Mouse (Mus musculus): Measurements from ENCODE around the gene Dab2ip.

The Dab2ip gene

GRCm38 (mm10) chr2:35715485-35715884, 157.4 kb downstream of the Dab2ip start:
- DNase-seq (ENCODE audit: low spot score in 2 of 2): no peak

DNA sequence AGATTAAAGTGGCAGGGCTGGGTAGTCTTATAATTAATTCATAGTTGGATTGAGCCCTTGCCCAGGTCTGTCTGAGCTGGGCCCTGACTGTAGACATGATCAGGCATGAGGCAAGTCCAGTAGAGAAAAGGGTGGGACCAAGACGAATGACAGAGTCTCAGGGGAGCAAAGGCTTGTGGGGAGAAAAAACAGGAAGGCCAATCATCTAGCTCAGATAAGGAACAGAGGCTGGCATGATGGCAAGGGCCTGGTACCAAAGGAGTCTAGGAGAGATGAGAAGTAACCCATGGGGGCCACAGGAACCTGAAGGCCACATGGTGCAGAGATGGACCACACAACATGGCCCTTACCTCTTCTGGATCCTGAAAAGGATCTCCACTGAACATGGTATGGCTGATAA, 158.1 kb downstream of the Dab2ip start:
- no peak for DNase-seq (ENCODE audit: low spot score in 2 of 2)

DNA sequence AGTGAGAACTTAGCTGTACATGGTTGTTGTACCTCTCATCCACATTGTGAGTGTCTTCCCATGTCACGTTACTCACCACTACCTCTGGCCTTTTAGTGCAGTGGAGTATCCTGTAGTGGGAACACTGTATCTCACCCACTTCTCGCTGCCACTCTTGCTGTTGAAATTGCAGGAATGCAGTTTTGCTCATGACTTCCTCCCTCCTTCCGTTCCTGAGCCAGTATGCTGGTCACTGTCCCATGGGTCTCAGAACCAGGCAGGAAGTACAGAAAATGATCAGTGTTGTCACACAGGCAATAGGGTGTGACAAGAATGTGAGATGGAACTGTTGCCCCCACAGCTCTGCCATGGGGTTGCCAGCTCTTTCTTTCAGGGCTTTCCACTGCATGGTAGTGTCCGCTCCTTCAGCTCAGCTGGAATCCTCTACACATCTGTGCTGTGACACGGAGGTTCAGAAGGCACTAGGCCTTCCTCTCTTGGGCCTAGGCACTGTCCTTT, 160.0 kb downstream of the Dab2ip start:
- no peak for DNase-seq (ENCODE audit: low spot score in 2 of 2)

DNA sequence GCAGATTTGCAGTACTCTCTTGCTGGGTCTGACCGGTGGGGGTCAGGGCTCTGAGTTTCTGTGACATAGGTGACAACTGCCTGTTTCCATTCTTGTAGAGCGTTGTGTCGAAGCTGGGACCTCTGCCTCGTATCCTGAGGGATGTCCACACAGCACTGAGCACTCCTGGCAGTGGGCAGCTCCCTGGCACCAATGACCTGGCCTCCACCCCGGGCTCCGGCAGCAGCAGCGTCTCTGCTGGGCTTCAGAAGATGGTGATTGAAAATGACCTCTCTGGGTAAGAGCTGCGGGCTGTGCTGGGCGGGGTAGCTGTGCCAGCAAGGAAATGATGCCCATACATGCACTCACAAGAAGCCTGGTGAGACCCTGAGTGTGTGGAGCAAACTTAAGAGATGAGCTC, 160.6 kb downstream of the Dab2ip start:
- DNase-seq (ENCODE audit: low spot score in 2 of 2): no peak

DNA sequence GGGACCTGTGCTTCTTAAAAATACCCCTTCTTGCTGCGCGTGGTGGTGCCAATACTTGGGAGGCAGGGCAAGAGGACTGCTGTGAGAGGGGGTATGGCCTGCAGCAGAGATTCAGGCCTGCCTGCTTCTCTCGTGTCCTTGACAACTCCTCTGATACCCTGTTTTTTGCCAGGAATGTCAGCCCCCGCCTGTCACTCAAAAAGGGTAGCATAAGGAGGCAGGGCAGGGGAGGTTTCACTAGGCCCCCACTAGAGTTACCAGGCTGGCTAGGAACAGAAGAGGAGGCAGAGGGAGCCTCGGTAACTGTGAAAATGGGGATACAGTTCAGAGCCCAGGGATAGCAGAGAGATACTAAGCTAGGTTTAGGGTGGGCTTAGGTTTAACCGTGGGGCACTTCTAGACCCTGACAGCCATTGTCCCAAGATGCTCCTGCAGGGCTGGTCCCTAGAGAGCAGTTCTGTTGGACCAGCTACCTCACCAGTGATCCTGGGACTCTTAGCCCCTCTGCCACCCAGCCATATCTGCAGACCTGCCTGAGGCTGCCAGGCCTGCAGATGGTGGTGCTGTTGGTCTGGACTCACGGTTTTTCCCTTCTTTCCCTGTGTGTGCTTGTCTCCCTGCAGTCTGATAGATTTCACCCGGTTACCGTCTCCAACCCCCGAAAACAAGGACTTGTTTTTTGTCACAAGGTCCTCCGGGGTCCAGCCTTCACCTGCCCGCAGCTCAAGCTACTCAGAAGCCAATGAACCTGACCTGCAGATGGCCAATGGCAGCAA, 161.4 kb downstream of the Dab2ip start:
- DNase-seq (ENCODE audit: low spot score in 2 of 2): no peak

DNA sequence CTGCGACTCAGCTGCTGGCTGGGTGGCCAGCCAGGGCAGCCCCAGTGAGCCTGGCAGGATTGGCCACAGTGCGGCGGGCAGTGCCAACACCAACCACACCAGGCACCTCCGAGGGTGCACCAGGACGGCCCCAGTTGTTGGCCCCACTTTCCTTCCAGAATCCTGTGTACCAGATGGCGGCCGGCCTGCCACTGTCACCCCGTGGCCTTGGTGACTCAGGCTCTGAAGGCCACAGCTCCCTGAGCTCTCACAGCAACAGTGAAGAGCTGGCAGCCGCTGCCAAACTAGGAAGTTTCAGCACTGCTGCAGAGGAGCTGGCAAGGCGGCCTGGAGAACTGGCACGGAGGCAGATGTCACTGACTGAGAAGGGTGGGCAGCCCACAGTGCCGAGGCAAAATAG, 162.0 kb downstream of the Dab2ip start:
- DNase-seq (ENCODE audit: low spot score in 2 of 2): no peak

DNA sequence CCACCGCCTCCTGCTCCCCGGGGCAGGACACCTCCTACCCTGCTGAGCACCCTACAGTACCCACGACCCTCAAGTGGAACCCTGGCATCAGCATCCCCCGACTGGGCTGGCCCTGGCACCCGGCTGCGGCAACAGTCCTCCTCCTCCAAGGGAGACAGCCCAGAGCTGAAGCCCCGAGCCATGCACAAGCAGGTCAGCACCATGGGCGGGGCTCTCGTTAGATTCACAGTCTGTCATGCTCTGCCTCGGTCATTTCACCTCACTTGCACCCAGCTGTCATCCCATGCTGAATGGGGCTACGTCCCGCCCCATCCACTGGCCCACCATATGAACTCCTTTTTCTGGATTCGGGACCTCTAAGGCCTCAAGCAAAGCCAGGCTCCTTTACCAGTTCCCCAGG, 162.5 kb downstream of the Dab2ip start:
- DNase-seq (ENCODE audit: low spot score in 2 of 2): no peak

- DNase-seq (ENCODE audit: low spot score in 2 of 2): no peak
These were observed 162.9 kb downstream of the Dab2ip start for GRCm38 (mm10) chr2:35720956-35721355.

DNA sequence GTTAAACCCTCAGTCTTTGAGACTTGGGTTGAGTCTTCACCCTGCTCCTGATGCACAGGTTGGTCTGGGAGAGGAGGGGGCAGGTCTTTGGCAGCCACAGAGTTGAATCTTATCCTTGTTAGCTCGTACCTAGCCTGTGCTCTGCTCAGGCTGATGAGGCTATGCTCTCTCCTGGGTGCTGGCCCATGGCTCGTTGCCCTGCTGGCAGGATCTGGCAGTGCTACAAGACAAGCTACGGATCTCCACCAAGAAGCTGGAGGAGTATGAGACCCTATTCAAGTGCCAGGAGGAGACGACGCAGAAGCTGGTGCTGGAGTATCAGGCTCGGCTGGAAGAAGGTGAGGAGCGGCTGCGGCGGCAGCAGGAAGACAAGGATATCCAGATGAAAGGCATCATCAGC, 164.8 kb downstream of the Dab2ip start:
- DNase-seq (ENCODE audit: low spot score in 2 of 2): no peak

GRCm38 (mm10) chr2:35723267-35723666, 165.2 kb downstream of the Dab2ip start:
- no peak for DNase-seq (ENCODE audit: low spot score in 2 of 2)

- no peak for DNase-seq (ENCODE audit: low spot score in 2 of 2)
These were observed 165.6 kb downstream of the Dab2ip start for GRCm38 (mm10) chr2:35723691-35724090.

DNA sequence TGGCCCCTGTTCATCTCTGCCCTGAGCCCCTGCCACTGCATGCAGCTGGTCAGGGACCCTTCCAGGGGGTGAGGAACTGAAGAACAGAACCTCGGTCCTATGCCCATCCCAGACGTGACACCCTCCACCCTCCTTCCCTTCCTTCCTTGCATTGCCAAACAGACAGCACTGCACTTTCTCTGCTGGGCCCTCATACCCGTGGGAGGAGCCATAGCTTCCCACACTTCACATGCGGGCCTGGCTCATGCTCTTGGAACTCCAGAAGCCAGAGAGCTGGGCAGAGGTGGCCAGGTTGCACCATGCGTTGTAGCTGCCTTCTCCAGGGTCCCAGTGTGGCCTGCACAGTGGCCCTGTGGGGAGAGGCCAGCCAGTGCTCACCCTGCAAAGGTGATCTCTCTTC, 170.6 kb downstream of the Dab2ip start:
- DNase-seq (ENCODE audit: low spot score in 2 of 2): no peak

DNA sequence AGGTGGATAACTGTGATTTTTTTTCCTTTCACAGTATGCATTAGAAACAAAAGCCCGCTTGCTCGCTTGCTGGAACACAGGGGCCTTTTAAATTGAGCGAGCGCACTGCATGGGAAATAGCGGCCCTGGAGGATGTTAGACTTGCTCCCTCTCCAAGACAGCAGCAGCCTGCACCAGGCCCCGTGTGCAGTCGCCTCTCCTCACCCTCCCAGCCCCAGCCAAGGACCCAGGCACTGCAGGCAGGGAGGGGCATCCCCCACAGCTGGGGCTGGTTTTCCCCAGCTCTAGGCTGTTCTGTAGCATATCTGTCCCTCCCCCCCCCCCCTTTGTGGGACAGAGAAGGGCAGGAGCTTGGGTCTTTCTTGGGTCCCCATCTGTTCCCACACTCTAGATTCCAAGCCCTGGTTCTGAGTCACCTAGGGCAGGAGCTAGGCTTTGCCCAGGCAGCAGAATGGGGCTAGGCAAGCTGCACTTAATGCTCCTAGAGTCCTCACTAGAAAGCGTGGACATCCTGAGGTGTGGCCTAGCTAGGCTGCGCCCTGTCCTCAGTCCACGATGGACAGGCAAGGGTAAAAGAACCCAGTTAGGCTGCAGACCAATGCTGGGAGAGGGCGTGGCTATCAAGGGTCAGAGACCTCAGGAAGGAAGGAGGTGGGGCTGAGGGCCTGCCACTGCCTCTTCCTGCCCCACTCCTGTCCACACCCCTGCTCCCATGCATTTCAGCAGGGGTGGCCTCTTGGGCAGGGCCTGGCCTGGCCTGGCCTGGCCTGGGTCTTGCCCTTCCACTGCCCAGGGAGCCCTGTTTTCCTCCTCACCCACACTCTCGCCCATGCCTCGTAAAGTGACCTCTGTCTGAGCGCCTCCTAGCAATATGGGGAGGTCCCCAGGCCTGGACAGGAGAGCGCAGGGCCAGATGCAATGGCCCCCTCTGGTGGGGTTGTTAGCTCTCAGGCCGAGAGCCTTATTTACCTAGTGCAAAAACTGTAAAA, 171.3 kb downstream of the Dab2ip start:
- peak; percentile 37 to 53 for DNase-seq (ENCODE audit: low spot score in 2 of 2)

GRCm38 (mm10) chr2:35731671-35732449, 173.8 kb downstream of the Dab2ip start:
- DNase-seq (ENCODE audit: low spot score in 2 of 2): no peak

- no peak for DNase-seq (ENCODE audit: low spot score in 2 of 2)
These were observed 176.9 kb downstream of the Dab2ip start for GRCm38 (mm10) chr2:35735001-35735400.

DNA sequence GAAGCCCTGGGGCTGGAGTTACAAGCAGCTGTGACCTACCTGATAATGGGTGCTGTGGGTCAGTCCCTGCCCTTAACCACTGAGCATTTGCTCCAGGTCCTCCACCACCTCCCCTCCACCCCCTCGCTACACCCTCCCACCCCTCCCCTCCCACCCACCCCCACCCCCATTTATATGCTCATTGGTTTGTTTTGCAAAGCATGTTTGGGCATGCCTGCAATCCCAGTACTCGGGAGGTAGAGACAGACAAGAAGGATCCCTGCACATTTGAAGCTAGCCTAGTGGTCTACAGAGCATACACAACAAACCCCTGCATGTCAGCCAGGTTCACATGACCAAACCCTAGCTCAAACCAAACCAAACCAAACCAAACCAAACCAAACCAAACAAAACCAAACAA, 178.0 kb downstream of the Dab2ip start:
- DNase-seq (ENCODE audit: low spot score in 2 of 2): no peak

- no peak for DNase-seq (ENCODE audit: low spot score in 2 of 2)
These were observed 179.5 kb downstream of the Dab2ip start for GRCm38 (mm10) chr2:35737467-35738027.

DNA sequence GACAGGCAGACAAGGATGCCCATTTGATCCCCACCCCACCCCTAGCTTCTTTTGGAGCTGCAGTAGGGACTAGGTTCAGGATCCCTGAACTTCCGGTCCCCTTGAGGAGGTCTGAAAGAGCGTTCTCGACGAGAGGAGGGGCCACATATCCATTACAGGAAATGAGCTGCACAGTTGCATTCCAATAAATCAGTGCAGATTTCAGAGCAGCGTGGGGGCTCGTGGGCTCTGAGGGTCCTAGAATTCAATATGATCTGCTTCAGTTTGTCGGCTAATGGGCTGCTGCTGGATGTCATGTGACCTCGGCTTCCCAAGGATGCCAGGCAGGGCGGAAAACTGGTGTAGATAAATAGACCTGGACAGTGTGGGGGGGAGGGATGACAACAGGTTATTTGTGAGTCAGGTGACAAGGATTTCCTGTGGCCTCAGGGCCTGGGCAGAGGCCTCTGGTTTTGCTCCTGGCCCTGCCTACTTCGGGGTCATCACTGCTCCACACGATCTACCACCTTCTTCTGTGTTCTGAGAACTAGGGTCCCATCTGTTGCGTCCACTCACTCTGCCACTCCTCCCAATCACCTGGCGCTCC, 181.7 kb downstream of the Dab2ip start:
- no peak for DNase-seq (ENCODE audit: low spot score in 2 of 2)

DNA sequence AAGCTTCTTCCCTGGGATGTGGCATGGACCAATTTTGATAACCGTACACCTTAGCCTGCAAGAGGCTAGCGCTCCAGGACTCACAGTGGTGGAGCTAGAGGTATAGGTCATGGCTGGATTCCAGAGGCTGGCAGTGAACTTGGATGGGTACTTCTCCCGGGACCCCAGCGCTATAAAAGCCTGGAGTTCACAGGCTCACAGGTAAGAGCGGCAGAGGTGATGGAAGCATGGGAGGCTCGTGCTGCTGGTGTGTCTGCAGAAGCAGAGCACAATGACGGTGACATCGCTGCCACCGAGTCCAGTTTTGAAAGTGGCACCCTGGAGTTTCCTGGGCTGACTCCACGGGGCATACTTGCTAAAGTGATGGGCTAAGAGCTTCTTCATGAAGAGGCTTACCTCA, 187.8 kb downstream of the Dab2ip start:
- no peak for DNase-seq (ENCODE audit: low spot score in 2 of 2)

GRCm38 (mm10) chr2:35746638-35747037, 188.6 kb downstream of the Dab2ip start:
- DNase-seq (ENCODE audit: low spot score in 2 of 2): no peak
